Mouse (Mus musculus): ENCODE measurements around the gene Lctl.
"Not testable (repeated sequence)": the region's sequence is repeated elsewhere in the genome, so short reads cannot be mapped to it uniquely, and the experiment has no call there.

The Lctl gene

DNA sequence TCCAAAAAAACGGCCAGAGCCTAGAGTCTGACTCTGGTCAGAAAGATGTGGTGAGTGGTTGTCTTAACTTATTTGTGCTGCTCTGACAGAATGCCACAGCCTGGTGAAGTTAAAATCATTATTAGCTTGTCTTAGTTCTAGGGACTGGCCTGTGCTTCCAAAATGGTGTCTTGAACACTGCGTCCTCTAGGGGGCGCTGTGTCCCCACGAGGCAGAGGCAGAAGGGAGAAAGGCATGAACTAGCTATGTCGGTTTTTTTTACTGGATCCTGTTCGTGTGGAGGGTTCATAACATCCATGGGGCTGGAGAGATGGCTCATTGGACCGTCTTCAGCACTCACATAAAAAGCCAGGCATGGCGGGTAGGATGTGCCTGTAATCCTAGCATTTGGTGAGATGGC is 3.0 kb downstream of the Lctl start:
- peak; percentile 67 to 89 for DNase-seq (ENCODE audit: low spot score in 2 of 2)

DNA sequence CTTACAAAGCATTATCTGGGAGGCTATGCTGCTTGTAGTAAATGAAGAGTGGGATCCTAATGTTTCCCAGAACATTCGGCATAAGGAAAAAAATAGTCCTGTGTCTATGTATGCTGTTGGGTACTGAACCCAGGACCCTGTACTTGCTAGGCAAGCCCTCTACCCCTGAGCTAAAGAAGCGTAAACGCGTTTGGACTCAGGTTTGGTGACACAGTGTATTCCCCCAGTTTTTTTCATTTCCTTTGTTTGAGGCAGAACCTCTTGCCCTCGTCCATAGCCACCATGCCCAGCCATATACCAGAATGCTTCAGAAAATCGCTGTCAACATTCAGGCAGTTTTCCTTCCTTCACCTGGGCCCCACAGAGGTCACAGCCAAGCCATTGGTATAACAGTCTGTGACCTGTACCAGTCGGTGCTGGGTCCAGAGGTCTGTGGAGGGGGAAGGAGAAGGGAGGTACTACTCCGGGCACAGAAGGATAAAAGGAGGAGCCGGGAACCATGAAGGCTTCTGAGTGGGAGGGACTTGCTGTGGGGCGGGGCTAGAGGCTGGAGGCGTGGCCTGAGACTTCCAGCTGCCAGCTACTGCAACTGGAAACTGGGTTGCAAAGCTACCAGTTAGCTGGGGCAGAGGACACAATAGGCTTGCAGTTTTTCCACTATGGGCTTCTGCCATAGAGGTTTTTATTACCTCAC is 3.8 kb downstream of the Lctl start:
- DNase-seq (ENCODE audit: low spot score in 2 of 2) = peak; percentile 55 to 69

DNA sequence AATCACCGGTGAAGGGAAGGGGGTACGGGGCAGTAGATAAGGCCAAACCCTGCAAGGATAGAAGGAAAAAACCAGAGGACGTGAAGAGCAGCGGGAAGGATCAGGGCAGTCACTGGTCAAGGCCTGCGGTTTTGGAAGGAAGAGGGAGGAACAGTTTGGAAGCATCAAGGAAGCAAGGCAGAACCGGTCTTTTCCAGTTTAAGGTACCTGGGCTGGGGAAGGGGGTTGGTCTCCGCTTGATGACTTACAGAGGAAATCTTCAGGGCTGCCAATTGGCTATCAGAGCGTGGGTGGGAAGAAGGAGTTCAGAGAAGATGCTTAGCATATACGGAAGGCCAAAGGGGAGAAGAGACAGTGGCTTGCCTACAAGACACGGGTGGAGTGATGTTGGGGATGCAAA is 5.7 kb downstream of the Lctl start:
- DNase-seq (ENCODE audit: low spot score in 2 of 2) = no peak

DNA sequence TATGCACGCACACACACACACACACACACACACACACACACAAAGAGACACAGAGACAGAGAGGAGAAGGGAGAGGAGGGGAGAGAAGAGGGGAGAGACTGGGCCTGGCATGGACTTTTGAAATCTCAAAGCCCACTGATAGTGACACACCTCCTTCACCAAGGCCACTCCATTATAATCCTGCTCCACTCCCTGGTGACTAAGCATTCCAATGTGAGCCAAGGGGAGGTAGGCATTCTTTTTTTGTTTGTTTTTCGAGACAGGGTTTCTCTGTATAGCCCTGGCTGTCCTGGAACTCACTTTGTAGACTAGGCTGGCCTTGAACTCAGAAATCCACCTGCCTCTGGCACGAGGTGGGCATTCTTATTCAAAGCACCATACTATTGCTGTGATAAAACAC is 7.9 kb downstream of the Lctl start:
- not testable (repeated sequence) for DNase-seq (ENCODE audit: low spot score in 2 of 2)

DNA sequence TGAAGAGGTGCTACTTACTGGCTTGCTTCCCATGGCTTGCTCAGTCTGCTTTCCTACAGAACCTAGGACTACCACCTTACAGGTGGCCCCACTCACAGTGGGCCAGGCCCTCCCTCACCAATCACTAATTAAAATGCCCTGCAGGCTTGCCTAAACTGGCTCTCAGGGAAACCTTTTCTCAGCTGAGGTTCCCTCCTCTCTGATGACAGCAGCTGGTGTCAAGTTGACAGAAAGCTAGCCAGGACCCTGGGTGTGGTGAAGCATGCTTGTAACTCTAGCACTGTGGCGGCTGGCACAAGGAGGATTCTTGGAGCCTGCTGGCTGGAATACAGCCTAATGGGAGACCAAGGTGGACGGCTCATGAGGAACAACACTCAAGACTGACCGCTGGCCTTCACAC is 8.4 kb downstream of the Lctl start:
- no peak for DNase-seq (ENCODE audit: low spot score in 2 of 2)

DNA sequence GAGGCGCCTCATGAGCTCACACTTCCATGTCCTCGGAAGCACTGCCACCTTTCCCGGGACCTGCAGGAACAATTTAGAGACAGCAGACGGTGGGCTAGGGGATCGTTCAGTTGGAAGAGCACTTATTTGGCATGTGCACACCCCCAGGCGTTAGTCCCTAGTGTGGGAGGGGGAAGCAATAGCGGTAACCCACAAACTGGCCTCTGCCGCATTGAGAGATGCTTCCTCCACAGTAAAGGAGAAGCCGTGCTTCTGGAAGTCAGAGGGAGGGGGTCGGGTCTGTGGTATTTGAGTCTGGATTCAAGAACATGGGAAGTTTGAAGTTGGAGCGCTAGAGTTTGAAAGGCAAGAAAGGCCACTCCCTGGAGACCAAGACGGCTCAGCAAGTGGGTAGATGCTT is 9.2 kb downstream of the Lctl start:
- DNase-seq (ENCODE audit: low spot score in 2 of 2) = no peak

DNA sequence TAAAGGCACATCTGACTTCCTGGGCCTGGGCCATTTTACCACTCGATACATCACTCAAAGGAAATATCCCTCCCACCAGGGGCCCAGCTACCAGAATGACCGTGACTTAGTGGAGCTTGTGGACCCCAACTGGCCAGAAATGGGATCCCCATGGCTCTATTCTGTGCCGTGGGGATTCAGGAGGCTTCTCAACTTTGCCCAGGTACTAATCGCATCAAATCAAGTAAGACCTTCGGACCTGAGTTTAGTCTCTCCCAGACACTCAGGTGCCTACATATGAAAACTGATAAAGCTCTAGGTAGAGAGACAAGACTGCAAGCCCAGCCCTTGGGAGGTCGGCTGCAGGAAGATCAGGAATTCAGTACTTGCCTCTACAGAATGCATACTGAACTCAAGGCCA is 14.7 kb downstream of the Lctl start:
- DNase-seq (ENCODE audit: low spot score in 2 of 2) = no peak

DNA sequence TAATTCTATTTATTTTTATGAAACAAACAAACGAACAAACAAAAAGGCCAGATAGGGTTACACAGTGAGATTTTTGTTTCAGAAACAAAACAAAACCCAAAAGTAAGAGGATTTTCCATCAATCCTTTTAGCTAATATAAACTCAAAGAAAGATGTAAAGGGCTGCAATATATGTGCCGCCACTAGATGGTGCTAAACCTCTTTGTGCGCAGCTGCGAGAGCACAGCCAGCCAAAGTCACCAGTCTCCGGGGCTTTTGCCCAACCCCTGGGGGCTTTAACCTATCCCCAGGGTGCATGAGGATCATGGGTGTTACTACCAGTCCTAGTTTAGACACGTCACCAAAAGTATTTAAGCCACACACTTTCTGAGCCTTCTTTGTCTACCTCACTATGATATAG is 21.9 kb downstream of the Lctl start:
- DNase-seq (ENCODE audit: low spot score in 2 of 2) = peak; percentile 49 to 79

DNA sequence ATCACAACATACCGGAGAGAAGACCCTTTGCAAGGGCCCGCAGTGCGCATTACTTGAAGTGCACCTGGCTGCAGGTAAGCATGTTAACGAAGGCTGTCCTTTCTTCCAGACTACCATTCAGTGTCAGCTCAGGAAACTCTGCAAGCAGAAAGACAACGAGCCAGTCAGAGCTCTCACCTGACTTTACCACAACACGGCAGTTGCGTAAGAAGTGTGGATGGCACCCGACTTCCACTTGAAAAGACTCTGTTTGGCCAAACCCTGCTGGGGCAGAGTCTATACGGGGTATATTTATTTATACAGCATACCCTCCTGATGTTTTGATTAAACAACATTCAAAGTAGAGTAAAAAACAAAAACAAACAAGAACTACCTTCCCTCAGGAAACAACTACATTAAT is 22.9 kb downstream of the Lctl start:
- no peak for DNase-seq (ENCODE audit: low spot score in 2 of 2)

DNA sequence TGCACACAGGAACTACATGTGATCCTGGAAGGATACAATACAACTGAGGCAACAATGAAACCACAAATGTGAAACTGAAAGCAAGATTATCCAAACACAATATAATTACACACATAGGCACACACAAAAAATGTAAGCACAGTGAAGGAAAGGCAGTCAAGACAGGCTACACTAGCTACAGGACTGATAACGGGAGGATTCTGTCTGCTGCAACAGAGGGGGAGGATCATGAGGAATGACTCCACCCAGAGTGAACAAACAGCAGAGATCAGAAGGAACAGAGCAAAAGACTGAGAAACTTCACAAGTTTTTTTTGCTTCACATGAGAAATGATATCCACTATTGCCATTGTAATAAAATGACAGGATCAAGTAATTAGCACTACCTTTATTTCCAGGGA is 39.7 kb downstream of the Lctl start:
- no peak for DNase-seq (ENCODE audit: low spot score in 2 of 2)

DNA sequence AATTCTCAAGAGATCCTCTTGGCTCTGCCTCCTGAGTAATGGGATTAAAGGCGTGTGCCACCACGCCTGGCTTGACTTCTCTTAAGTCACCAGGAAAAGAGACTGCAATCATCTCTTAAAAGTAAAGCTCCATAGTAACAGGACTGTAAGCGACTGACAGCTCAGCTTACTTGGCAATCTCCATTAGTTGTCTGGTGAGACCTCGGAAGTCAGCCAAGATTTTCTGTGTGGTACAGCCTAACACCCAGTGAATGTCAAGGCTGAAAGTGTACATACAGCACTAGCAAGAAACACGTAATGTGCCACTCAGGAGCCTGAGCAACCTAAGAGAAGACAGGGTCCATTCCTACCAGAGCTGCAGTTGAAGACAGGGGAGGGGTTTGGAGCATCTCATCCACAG is 43.5 kb downstream of the Lctl start:
- no peak for DNase-seq (ENCODE audit: low spot score in 2 of 2)

DNA sequence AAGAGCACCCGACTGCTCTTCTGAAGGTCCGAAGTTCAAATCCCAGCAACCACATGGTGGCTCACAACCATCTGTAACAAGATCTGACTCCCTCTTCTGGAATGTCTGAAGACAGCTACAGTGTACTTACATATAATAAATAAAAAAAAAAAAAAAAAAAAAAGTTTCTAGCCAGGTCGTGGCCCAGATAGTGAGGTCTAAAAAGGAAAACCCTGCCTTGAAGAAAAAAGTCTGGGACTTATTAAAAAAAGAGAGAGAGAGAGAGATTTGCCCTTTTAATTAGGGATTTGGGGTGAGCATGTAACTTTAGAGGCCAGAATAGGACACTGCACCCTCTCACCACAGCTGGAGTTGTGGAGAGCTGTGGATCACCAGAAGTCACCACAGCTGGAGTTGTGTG is 53.0 kb downstream of the Lctl start:
- DNase-seq (ENCODE audit: low spot score in 2 of 2) = not testable (repeated sequence)

DNA sequence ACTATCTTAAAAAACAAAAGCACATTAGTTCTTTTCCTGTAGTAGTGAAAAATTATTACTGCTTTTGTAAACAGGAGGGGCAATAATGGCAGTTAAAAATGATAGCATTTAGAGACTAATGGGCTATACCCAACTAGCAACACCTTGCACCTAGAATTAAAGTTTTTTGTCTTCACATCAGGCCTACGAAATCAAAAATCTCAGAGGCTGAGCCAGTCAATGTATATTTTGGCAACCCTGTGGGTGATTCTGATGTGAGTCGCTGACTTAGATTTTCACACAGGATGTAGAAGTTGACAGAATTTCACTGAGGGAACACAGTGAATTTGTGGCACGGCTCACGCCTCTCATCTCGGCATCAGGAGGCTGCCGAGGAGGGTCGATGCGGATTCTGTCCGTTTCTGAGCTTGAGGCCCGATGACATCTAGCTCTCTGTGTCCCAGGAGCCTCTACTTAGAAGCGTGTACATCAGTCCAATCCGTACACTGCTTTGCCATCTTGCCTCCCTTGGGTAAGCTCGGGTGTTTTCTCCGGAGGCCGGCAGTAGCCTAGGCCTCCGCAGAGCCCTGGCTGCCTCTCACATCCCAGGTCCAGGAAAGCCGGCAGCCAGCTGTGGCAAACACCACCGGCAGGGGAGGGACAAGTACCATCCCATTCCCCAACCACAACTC is 55.3 kb downstream of the Lctl start:
- DNase-seq (ENCODE audit: low spot score in 2 of 2) = no peak

DNA sequence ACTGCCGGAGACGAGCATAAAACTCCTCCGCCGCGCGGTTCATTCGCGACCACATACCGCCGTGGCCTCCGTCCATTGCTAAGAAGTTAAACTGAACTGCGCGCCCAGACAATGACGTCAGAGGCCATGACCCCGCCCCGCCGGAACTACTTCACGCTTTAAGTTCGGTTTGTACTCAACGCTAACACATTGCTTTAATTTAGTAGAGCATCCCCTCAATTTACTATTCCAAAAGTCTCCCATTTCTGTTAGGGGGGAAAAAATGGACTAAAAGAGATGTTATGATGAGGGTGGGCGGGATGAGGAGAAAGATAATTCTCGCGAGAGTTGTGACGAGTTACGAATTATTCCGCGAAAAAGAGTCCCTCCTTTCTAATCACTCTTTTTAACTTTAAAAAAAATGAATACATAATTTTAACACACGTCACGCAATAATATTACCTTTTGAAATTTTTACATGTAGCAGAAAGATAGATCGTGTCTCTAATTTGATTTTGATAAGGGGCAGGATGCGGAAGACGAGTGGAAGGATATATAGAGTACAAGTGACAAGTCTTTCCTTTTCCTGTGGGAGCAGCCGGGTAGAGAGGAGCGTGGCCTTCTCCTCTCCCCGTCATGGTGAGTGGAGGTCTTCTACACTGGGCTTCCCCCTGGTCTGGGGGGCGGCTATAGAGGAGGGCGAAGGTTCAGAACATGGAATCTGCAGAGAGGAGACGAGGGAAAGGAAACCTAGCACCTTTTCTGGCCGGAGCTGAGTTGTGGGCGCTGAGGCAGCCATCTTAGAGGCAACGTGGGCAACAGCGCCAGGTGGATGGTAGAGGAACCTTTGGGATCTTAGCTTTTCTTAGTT is 56.1 kb downstream of the Lctl start, which contains the start of the genes Zwilch and Rpl4:
Gene Zwilch (minus strand): TSS at position 289 of the 850 bp plus-strand sequence.
Gene Rpl4 (plus strand): TSS at position 560 of the 850 bp plus-strand sequence.
- peak; percentile 81 to 91 for DNase-seq (ENCODE audit: low spot score in 2 of 2)

DNA sequence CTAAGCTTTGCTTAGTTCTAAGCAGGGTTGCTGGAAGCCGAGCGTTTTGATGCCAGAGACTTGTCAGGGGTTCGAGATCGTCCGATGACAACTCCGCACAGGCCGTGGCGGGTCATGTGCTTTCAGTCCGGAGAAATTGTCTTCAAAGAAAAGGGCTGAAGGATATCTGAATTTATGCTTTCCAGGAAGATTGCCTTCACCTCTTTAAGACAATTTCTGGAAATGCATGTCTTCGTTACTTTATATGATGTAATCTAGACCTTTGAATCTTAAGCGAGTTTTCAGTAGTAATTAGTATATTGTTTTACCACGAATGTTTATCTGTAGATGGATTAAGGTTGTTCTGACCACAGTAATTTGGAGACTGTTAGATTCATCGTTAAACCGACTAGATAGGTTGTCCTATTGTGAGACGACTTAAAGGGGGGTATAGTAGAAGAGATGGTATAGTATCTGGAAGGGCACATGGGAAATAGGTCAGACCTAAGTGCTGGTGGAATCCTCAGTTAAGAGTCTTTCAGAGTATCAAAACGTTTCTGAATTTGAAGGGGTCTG is 56.8 kb downstream of the Lctl start:
- no peak for DNase-seq (ENCODE audit: low spot score in 2 of 2)

DNA sequence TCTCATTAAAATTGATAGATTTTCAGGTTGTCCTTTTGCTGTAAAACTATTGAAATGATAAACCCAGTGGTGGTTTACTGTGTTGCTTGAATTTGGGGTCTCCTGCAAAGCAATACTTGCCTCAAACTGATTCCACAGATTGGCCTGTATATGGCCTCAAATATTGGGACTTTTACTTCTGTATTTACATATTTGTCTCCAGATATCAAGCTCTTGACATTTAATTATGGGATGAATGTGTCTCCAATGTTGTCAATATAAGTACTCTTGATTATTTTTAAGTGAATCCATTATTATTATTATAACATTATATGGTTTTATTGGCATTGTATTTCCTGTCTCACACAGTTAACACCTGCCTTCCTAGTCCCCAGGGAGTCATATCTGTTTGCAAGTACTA is 57.4 kb downstream of the Lctl start:
- no peak for DNase-seq (ENCODE audit: low spot score in 2 of 2)

DNA sequence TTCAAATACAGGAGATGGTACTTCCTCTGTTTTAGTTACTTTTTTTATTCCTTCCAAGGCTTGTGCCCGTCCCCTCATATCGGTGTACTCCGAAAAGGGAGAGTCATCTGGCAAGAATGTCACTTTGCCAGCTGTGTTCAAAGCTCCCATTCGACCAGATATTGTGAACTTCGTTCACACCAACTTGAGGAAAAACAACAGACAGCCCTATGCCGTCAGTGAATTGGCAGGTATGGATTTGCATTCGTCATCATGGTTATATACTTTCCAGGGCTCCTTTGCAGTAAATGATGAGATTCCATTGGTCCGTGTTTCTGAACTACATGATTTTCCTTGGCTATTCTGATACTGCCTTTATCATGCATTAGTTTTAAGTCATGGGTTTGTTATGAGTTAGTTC is 57.8 kb downstream of the Lctl start:
- no peak for DNase-seq (ENCODE audit: low spot score in 2 of 2)

DNA sequence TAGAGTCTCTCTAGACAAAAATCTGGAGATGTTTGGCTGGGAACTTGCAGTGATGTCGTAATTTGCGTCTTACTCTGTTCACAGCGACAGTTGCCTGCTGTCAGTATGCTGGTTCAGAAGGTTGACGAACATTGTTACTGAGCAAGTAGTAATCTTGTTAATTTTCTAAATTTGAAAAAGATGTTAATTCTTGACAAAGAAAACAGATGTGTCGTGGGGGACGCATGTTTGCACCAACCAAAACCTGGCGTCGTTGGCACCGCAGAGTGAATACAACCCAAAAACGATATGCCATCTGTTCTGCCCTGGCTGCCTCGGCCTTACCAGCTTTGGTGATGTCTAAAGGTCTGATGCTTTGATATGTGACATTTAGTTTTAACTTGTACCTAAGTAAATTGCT is 58.4 kb downstream of the Lctl start:
- DNase-seq (ENCODE audit: low spot score in 2 of 2) = no peak

DNA sequence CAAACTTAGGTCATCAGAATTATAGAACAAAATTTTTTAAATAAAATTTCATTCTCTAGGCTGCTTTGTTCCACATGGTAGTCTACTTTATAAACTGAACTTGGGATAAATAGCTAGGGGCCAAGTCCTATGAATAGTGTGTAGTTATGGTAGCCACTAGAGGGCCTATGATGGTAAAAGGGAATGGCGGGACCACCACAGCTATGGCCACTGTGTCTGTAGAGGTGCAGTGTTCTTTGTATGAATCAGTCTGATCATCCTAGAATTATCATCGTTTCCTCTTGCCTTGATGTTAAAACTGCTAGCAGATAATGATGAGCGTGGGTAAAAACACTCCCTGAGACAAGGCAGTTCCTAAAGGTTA is 61.6 kb downstream of the Lctl start:
- DNase-seq (ENCODE audit: low spot score in 2 of 2) = no peak

DNA sequence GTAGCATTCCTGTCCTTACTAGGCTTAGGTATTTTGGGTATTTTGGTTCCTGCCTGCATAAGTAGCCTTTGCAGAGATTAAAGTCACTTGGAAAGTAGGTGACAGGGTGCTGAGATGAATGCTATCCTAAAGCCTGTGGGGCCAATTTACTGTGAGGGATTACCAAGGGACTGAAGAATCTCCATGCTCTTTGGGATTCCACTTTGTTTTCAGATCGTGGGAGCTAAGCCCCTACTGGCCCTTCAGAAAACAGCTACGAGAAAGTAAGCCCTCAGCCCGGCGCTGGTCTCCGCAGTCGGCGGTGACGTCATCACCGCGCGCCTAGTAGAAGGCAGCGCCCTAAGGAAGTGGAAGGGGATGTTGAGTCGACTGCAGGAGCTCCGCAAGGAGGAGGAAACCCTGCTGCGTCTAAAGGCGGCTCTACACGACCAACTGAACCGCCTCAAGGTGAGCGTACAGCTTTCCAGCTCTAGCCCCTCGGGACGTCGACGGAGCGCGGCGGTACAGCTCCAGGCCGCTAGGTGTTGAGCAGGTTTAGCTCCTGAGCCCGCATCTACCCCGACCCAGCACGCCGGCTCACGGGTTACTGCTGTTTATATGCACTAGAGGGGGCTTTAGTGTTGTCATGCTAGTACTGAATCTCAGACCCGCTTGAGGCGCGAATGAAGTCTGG is 62.2 kb downstream of the Lctl start, which contains the start of gene Snapc5:
Gene Snapc5 (plus strand): TSS at position 301 of the 673 bp plus-strand sequence.
- peak; percentile 87 to 95 for DNase-seq (ENCODE audit: low spot score in 2 of 2)

DNA sequence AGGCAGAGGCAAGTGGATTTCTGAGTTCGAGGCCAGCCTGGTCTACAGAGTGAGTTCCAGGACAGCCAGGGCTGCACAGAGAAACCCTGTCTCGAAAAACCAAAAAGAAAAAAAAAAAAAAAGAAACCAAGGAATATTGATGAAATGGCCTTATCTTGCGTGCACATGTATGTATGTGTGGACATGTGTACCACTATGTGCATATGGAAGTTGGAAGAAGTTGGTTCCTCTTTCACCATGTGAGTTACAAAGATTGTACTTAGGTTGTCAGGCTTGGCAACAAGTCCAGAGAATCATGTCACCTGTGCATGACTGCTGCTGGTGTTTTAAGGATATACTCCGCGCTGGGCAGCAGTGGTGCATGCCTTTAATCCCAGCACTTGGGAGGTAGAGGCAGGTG is 66.3 kb downstream of the Lctl start:
- DNase-seq (ENCODE audit: low spot score in 2 of 2) = not testable (repeated sequence)
